Mouse (Mus musculus) ES-CJ7 (cell line): ENCODE data around the gene Slc30a10.

Source experiments
- DNase-seq: peaks from one replicate; pipeline ENCODE4 v3.0.0; 2011; ENCODE audit warnings: low read depth, low spot score

The Slc30a10 gene

DNA sequence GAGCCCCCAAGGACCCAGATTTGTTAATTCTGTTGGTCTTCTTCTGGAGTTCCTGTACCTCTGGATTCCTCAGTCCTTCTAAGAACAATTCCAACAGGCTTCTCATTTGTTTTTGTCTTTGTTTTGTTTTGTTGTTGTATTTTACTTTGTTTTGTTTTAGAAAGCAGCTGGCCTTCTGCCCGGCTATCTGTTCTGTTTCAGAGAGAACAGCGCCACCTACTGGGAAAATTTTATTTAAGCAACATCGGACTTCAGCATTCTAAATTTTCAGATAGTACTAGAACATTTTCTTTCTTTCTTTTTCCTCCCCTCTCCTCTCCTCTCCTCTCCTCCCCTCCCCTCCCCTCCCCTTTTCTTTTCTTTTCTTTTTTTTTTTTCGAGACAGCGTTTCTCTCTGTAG is 62.9 kb downstream of the Slc30a10 start:
- peak; percentile 72 for DNase-seq
